In the genomic region with DNA sequence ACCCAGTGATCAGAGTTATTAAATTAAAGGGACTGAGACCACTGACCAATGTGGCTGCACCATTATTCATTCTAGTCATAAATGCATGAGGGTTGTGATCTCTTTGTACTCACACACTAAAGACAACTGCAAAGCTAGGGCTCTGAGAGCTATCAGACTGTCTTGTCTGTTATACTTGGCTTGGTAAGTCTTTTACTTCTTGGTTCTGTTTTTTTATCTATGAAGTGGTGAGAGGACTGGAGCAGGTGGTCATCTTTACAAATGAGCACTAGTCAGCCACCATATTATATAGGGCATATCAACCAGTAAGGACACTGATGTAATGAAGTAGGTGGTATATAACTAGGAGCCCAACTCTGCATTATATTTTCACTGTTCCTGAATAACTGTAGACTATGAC, we compare ENCODE assay signal across 16 mouse cellular contexts.
"Had no signal": no experiment of that assay in that cellular context is flagged by ENCODE, and none has a peak within 500 bp of the region (broad histone marks: within the 10 kb centered on the region; RNA-seq: fewer than 3 reads in every experiment).

No protein-coding gene starts in this region.

- H3K4me1 ChIP-seq: stomach, embryonic 15.5 days had no signal

- H3K36me3 ChIP-seq: neural tube, embryonic 13.5 days; neural tube, embryonic 15.5 days; stomach, embryonic 15.5 days had no signal

- H3K27ac ChIP-seq: neural tube, embryonic 13.5 days; neural tube, embryonic 15.5 days; stomach, embryonic 15.5 days; stomach, postnatal 0 days had no signal

- H3K27me3 ChIP-seq: neural tube, embryonic 13.5 days; neural tube, embryonic 15.5 days; stomach, embryonic 15.5 days had no signal

- DNase-seq: retina, postnatal 1 day; right cerebral cortex, adult 18-20 months; right cerebral cortex, postnatal 14 days; right cerebral cortex, postnatal 25 days; right cerebral cortex, postnatal 4 days; spleen, adult 18-20 months; thymus, adult 18-20 months; thymus, adult 2 months; thymus, postnatal 14 days; thymus, postnatal 25 days; thymus, postnatal 36 days; thymus, postnatal 4 days had no signal

- H3K4me3 ChIP-seq: neural tube, embryonic 13.5 days; neural tube, embryonic 15.5 days; stomach, embryonic 15.5 days had no signal

- H3K9ac ChIP-seq: neural tube, embryonic 13.5 days; neural tube, embryonic 15.5 days; stomach, embryonic 15.5 days had no signal

- H3K9me3 ChIP-seq: neural tube, embryonic 13.5 days; neural tube, embryonic 15.5 days; stomach, embryonic 15.5 days had no signal
